Mouse (Mus musculus) bone marrow, adult 2 months (tissue): ENCODE results near the gene Hivep3.

Experiments
- CTCF ChIP-seq: fragments of 200-500 bp; IDR thresholded peaks from 2 replicates; pipeline ENCODE4 v1.5.1; 2011; ENCODE audit warnings: low read length, control low read depth; ENCODE audit not compliant: control insufficient read depth, insufficient read depth
- POLR2A ChIP-seq: fragments of 200-500 bp; IDR thresholded peaks from 2 replicates; pipeline ENCODE4 v1.6.1; 2011; ENCODE audit warnings: low read depth, mild to moderate bottlenecking, control low read depth, low read length, borderline replicate concordance; ENCODE audit not compliant: control insufficient read depth

GRCm38 (mm10) chr4:120037007-120037406 is 303.4 kb downstream of the Hivep3 start:
- no peak for TF ChIP-seq CTCF
- no peak for TF ChIP-seq POLR2A
